Mouse (Mus musculus) spleen, adult 2 months (tissue): ENCODE measurements around the gene Gpkow. TPM values are rescaled to one million over a fixed set of nuclear protein-coding genes. Genes with fewer than 3 reads are reported as not detected.

Experiments
- DNase-seq, 2 experiments: peaks; one replicate each; pipeline versions ENCODE4 v3.0.0 to v3.0.0-alpha.2; 2012 to 2021; ENCODE audit warnings: low spot score in 2 of 2, low read depth in 1 of 2
- H3K27ac ChIP-seq: fragments of 200-500 bp; 2 replicates; pipeline ENCODE4 v1.5.1; 2012; ENCODE audit warnings: low read length, inconsistent platforms; ENCODE audit not compliant: insufficient read depth
- H3K27me3 ChIP-seq: fragments of 200-500 bp; 2 replicates; pipeline ENCODE4 v1.6.1; 2012; ENCODE audit warnings: mild to moderate bottlenecking, moderate library complexity, low read length, inconsistent platforms; ENCODE audit not compliant: control insufficient read depth, insufficient read depth
- H3K36me3 ChIP-seq: fragments of 200-500 bp; 2 replicates; pipeline ENCODE4 v1.6.1; 2012; ENCODE audit warnings: mild to moderate bottlenecking, low read length, inconsistent platforms; ENCODE audit not compliant: control insufficient read depth, insufficient read depth
- H3K4me1 ChIP-seq: fragments of 200-500 bp; 2 replicates; pipeline ENCODE4 v1.6.1; 2011; ENCODE audit warnings: inconsistent platforms; ENCODE audit not compliant: control insufficient read depth, insufficient read depth, insufficient read length
- H3K4me3 ChIP-seq: fragments of 200-500 bp; 2 replicates; pipeline ENCODE4 v1.5.1; 2011; ENCODE audit warnings: mild to moderate bottlenecking, inconsistent platforms; ENCODE audit not compliant: insufficient read depth, insufficient read length; ENCODE audit errors: extremely low read depth
- CTCF ChIP-seq: fragments of 200-500 bp; IDR thresholded peaks from 2 replicates; pipeline ENCODE4 v1.5.1; 2011; ENCODE audit warnings: mild to moderate bottlenecking, inconsistent platforms; ENCODE audit not compliant: insufficient read depth, insufficient read length, insufficient replicate concordance; ENCODE audit errors: extremely low read depth
- POLR2A ChIP-seq: fragments of 200-500 bp; IDR thresholded peaks from 2 replicates; pipeline ENCODE4 v1.6.1; 2011; ENCODE audit warnings: low read depth, low read length, inconsistent platforms
- WGBS: fragments of 180-500 bp; shearing (Covaris S2); methylation state at CpG from one replicate; pipeline ENCODE4 v1.1.7; 2018; 5-methylcytosine and 5-hydroxymethylcytosine counted together
- polyA plus RNA-seq: library from polyadenylated mRNA; depleted of rRNA; stranded (reverse); fragments of >200 nt; gene quantifications from 2 replicates; pipeline ENCODE4 v1.2.3, GENCODE M21; 2012

Gene Gpkow
- polyA plus RNA-seq, 1 experiment: 6.1 TPM

DNA sequence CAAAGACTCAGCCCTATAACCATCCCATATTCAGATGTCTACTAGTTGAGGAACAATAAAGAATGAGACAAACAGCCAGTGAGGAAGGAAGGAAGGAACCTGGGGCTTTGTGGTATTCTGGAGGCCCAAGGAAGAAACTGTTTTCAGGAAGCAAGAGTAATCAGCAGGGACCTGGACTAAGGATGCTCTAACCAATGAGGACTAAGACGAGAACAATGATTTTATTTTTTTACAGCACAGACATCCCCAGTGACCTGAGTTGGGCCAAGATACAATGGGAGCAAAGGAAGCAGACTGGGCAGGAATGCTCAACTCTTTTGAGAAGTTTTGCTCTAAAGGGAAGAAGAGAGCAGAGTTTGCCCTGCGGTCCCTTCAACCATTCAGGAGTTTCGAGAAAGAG lies 34.0 kb upstream of the Gpkow start:
- WGBS: 70% methylated on average over 3 of the region's 3 CpGs
- peaks cover 12% of the 10 kb centered on the region for H3K36me3 ChIP-seq
- no peak overlapping the region for H3K27ac ChIP-seq
- no peak for DNase-seq
- H3K27me3 ChIP-seq: no peaks in the 10 kb centered on the region
- peaks cover 6% of the 10 kb centered on the region for H3K4me1 ChIP-seq
- no peak overlapping the region for H3K4me3 ChIP-seq
- no peak for TF ChIP-seq CTCF
- no peak for TF ChIP-seq POLR2A

- Histone ChIP-seq H3K4me3 (no peak overlapping the region), H3K36me3 (peaks cover 12% of the 10 kb centered on the region), H3K27ac (no peak overlapping the region), H3K27me3 (no peaks in the 10 kb centered on the region), H3K4me1 (no peaks in the 10 kb centered on the region)
- TF ChIP-seq POLR2A (no peak), CTCF (no peak)
- WGBS: 87% methylated on average over 11 of the region's 11 CpGs
- no peak for DNase-seq
These were observed 32.1 kb upstream of the Gpkow start for GRCm38 (mm10) chrX:7664791-7665190.

DNA sequence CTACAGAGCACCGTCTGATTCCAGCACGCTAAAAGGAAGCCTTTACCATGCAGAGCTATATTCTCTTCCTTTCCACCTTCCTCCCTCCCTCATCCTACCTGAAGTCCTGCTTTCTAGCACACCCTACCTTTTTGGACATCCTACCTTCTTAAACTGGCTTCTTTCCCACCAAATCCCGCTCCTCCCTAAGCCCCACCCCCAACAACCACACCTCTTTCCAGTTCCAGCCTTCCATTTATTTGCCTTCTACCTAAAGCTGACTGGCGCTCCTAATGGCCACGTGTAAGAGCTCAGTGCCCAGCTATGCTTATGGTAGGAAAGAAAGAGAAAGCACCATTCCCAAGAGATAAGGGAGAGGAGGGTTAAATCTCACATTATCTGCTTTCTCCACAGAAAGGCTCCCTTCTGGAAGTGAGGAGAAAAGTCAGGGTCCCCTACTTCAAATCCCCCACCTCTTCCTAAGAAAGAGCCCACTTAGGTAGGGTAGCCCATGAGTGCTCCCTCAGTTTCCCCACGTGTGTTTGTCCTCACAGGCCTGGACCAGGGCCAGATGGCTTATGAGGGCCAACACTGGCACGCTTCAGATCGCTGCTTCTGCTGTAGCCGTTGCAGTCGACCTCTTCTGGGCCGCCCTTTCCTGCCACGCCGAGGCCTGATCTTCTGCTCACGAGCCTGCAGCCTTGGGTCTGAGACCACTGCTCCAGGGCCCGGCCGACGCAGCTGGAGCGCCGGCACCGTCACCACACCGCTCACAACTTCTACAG lies 31.0 kb upstream of the Gpkow start:
- TF ChIP-seq POLR2A: no peak
- TF ChIP-seq CTCF: no peak
- Histone ChIP-seq H3K27ac (no peak overlapping the region), H3K36me3 (peaks cover 12% of the 10 kb centered on the region), H3K4me1 (no peaks in the 10 kb centered on the region), H3K27me3 (no peaks in the 10 kb centered on the region), H3K4me3 (no peak overlapping the region)
- no peak for DNase-seq
- 84% methylated on average over 21 of the region's 21 CpGs for WGBS

DNA sequence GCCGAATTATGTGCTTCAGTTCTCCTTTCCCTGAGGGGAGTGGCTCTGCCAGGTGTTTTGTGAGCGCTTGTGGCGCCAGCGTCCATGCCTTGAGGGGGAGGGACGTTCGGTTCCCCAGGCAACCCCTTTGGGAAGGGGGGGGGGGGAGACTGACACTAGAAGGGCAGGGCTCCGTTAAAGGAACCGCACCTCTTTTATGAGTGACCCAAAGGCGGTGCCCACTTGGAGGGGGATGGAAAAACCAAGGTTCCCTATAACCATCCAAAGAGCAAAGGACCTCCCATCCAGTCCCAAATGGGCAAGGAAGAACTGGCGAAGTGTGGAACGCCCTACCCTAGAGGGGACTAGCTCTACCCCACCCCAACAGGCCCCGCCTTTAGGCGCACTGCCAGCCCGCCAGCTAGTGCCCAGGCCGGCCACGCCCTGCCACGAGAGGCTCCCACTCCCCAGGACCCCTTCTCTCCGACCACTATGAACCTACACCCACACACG lies 26.5 kb upstream of the Gpkow start:
- peak; percentile 47 to 53 for DNase-seq
- H3K4me3 ChIP-seq: peak overlapping the region; percentile 91

GRCm38 (mm10) chrX:7670921-7671623 lies 25.9 kb upstream of the Gpkow start, which contains the start of gene Plp2:
Gene Plp2 (minus strand): TSS chrX:7671390.
- Histone ChIP-seq H3K27me3 (no peaks in the 10 kb centered on the region), H3K27ac (peak within 1 kb of the TSS; percentile 88), H3K36me3 (peaks cover 11% of the 10 kb centered on the region), H3K4me3 (peak within 1 kb of the TSS; percentile 91), H3K4me1 (peaks cover 7% of the 10 kb centered on the region; the same call in 1 of the 2 replicates)
- TF ChIP-seq CTCF: no peak
- TF ChIP-seq POLR2A: no peak
- peak in 1 of 2 experiments; percentile 56 for DNase-seq
- 34% methylated on average over 36 of the region's 36 CpGs for WGBS

More for the DNA sequence above, 26.5 kb upstream of the Gpkow start:
- H3K27me3 ChIP-seq: no peaks in the 10 kb centered on the region
- H3K4me1 ChIP-seq: peaks cover 7% of the 10 kb centered on the region; the same call in 1 of the 2 replicates
- TF ChIP-seq CTCF: no peak
- no peak for TF ChIP-seq POLR2A
- H3K27ac ChIP-seq: peak overlapping the region; percentile 88
- peaks cover 11% of the 10 kb centered on the region for H3K36me3 ChIP-seq
- WGBS: 25% methylated on average over 19 of the region's 19 CpGs

- no peaks in the 10 kb centered on the region; the same call in 1 of the 2 replicates for H3K36me3 ChIP-seq
- TF ChIP-seq POLR2A: no peak
- no peak for TF ChIP-seq CTCF
- H3K4me3 ChIP-seq: no peak overlapping the region
- H3K27me3 ChIP-seq: no peaks in the 10 kb centered on the region
- WGBS: 46% methylated on average over 6 of the region's 6 CpGs
- DNase-seq: no peak
- peaks cover 7% of the 10 kb centered on the region; the same call in 1 of the 2 replicates for H3K4me1 ChIP-seq
- H3K27ac ChIP-seq: peak overlapping the region; percentile 47; the same call in 1 of the 2 replicates
These were observed 24.2 kb upstream of the Gpkow start for GRCm38 (mm10) chrX:7672739-7673138.

DNA sequence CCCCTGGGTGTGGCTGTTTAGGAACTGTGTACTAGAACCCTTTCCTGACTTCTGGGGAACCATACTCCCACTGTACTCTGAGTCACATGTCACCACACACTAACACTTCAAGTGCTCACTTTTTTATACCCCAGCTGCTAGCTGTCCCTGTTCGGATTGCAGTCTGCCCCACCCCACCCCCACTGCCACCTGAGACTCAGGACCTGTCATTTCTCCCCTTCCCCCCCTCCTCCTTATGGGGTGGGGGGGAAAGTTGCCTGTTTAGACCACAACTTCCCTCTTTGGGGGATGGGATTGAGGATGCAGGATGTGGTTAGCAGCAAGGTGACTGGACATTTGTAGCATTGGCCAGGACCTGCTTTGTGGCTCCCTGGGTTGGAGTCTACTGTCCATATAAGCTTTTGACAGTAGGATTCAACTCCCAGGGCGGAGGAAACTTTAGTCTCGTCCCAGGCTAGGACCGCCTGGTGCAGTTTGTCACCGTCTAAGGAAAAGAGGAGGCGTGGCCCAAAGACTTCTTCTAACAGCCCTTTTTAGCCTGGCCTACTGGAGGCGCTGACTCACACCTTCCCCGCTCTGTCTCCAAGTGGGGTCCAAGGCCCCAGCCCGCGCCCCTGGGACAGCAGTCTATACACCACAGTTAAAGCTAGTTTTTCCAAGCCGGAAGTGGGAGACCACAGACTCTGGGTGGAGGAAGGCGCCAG lies 23.2 kb upstream of the Gpkow start:
- Histone ChIP-seq H3K36me3 (no peaks in the 10 kb centered on the region; the same call in 1 of the 2 replicates), H3K27ac (peak overlapping the region; percentile 60), H3K27me3 (no peaks in the 10 kb centered on the region), H3K4me3 (peak overlapping the region; percentile 55), H3K4me1 (peaks cover 7% of the 10 kb centered on the region; the same call in 1 of the 2 replicates)
- 28% methylated on average over 12 of the region's 12 CpGs for WGBS
- peak in 1 of 2 experiments; percentile 58 for DNase-seq
- TF ChIP-seq CTCF (no peak), POLR2A (no peak)
